11 mouse cellular contexts compared by ENCODE assay signal in genomic region chr1:87877552-87878283, GRCm38 (mm10). TPM values are rescaled to one million over a fixed set of nuclear protein-coding genes. Genes with fewer than 3 reads are reported as not detected.
DNase-seq lines count a peak whose midpoint lies in the region; ATAC-seq and TF ChIP-seq lines count a peak whose summit lies in the region.
"Had no signal": no experiment of that assay in that cellular context is flagged by ENCODE, and none has a peak within 500 bp of the region (broad histone marks: within the 10 kb centered on the region; RNA-seq: fewer than 3 reads in every experiment).

No protein-coding gene starts in this region.

- TF ChIP-seq CTCF in brain, embryonic 14.5 days (IDR thresholded peaks at IDR 0.05; ENCODE audit: borderline replicate concordance, extremely low read depth, insufficient read depth, insufficient read length), result no peak

- no peak overlapping the region for H3K9ac ChIP-seq in heart, embryonic 14.5 days (ENCODE audit: low read length)
- H3K9ac ChIP-seq in midbrain, embryonic 16.5 days (ENCODE audit: low read depth, low read length), result no peak overlapping the region
- H3K9ac ChIP-seq in midbrain, embryonic 11.5 days (ENCODE audit: low read length), result no peak overlapping the region
- H3K9ac ChIP-seq in liver, embryonic 13.5 days, result peak overlapping the region; percentile 26; the same call in 1 of the 2 replicates

- no peak for TF ChIP-seq POLR2A in brain, embryonic 14.5 days (IDR thresholded peaks at IDR 0.05; ENCODE audit: borderline replicate concordance, extremely low read depth, insufficient read depth, insufficient read length, poor library complexity, severe bottlenecking)

- H3K36me3 ChIP-seq in heart, embryonic 14.5 days (ENCODE audit: control insufficient read depth, insufficient read depth, low read length), result peaks cover 6% of the 10 kb centered on the region; the same call in 1 of the 2 replicates
- H3K36me3 ChIP-seq in midbrain, embryonic 16.5 days (ENCODE audit: control insufficient read depth, insufficient read depth, low read length), result no peaks in the 10 kb centered on the region
- no peaks in the 10 kb centered on the region for H3K36me3 ChIP-seq in midbrain, embryonic 11.5 days (ENCODE audit: control insufficient read depth, insufficient read depth, low read length)
- 0 out of 2 replicates have a peak, but pooled peaks cover 5% of the 10 kb centered on the region for H3K36me3 ChIP-seq in liver, embryonic 13.5 days

- ATAC-seq in heart, embryonic 14.5 days (ENCODE audit: insufficient number of reproducible peaks, insufficient read depth, low FRiP score, low read depth), result no peak
- peak; percentile 68 for ATAC-seq in midbrain, embryonic 16.5 days
- ATAC-seq in midbrain, embryonic 11.5 days (ENCODE audit: low FRiP score), result no peak
- ATAC-seq in liver, embryonic 13.5 days (ENCODE audit: low read depth), result peak; percentile 37; the same call in 1 of the 2 replicates

- DNase-seq in heart, postnatal 36 days, result no peak
- no peak for DNase-seq in midbrain, embryonic 11.5 days (ENCODE audit: low spot score, missing footprints)
- DNase-seq in brain, embryonic 14.5 days (ENCODE audit: low read depth), result peak; percentile 43
- DNase-seq in liver, embryonic 13.5 days, result no peak
- DNase-seq in kidney, adult 8-10 months, result no peak
- DNase-seq in urinary bladder, adult 2 months (ENCODE audit: low spot score), result no peak
- DNase-seq: cerebellum, postnatal 14 days; right cerebral cortex, postnatal 25 days had no signal

- no peak overlapping the region for H3K4me3 ChIP-seq in heart, embryonic 14.5 days (ENCODE audit: control insufficient read depth in 1 of 2, insufficient read depth in 1 of 2, low read depth in 1 of 2, low read length in 2 of 2)
- H3K4me3 ChIP-seq in midbrain, embryonic 16.5 days (ENCODE audit: low read depth, low read length), result no peak overlapping the region
- H3K4me3 ChIP-seq in midbrain, embryonic 11.5 days (ENCODE audit: low read depth, low read length), result no peak overlapping the region
- no peak overlapping the region for H3K4me3 ChIP-seq in liver, embryonic 13.5 days (replicated peaks)

- H3K4me2 ChIP-seq in heart, embryonic 14.5 days (ENCODE audit: low read length), result peak overlapping the region; percentile 6
- H3K4me2 ChIP-seq in midbrain, embryonic 16.5 days (ENCODE audit: low read length), result 0 out of 2 replicates have a peak overlapping the region, but pooled peaks have one; percentile 2
- H3K4me2 ChIP-seq in midbrain, embryonic 11.5 days, result no peak overlapping the region
- no peak overlapping the region for H3K4me2 ChIP-seq in liver, embryonic 13.5 days

- no peaks in the 10 kb centered on the region for H3K9me3 ChIP-seq in heart, embryonic 14.5 days (ENCODE audit: control insufficient read depth, low read length)
- no peaks in the 10 kb centered on the region for H3K9me3 ChIP-seq in midbrain, embryonic 16.5 days (replicated peaks; ENCODE audit: control insufficient read depth, low read length, poor library complexity, severe bottlenecking)
- no peaks in the 10 kb centered on the region for H3K9me3 ChIP-seq in midbrain, embryonic 11.5 days (ENCODE audit: control insufficient read depth, low read length)
- H3K9me3 ChIP-seq in liver, embryonic 13.5 days (replicated peaks), result no peaks in the 10 kb centered on the region

- H3K27ac ChIP-seq in heart, embryonic 14.5 days (replicated peaks in 1 of 2; ENCODE audit: control insufficient read depth in 1 of 2, insufficient read depth in 1 of 2, low read depth in 2 of 2, low read length in 2 of 2), result peak overlapping the region; percentile 54 to 96
- peak overlapping the region; percentile 5 for H3K27ac ChIP-seq in midbrain, embryonic 16.5 days (ENCODE audit: low read length)
- H3K27ac ChIP-seq in midbrain, embryonic 11.5 days (ENCODE audit: low read depth, low read length), result no peak overlapping the region
- H3K27ac ChIP-seq in liver, embryonic 13.5 days, result peak overlapping the region; percentile 69
- H3K27ac ChIP-seq: kidney, postnatal 0 days had no signal

- H3K27me3 ChIP-seq in heart, embryonic 14.5 days (ENCODE audit: control insufficient read depth, insufficient read depth, low read length), result no peaks in the 10 kb centered on the region
- no peaks in the 10 kb centered on the region for H3K27me3 ChIP-seq in midbrain, embryonic 16.5 days (ENCODE audit: control insufficient read depth, insufficient read depth, low read depth, low read length)
- no peaks in the 10 kb centered on the region for H3K27me3 ChIP-seq in midbrain, embryonic 11.5 days (ENCODE audit: control insufficient read depth, insufficient read depth, low read length)
- H3K27me3 ChIP-seq in liver, embryonic 13.5 days, result no peaks in the 10 kb centered on the region

- H3K4me1 ChIP-seq in heart, embryonic 14.5 days (ENCODE audit: control insufficient read depth in 2 of 2, insufficient read depth in 2 of 2, low read length in 2 of 2), result peaks cover 28 to 83% of the 10 kb centered on the region in 2 experiments
- peaks cover 24% of the 10 kb centered on the region for H3K4me1 ChIP-seq in midbrain, embryonic 16.5 days (ENCODE audit: control insufficient read depth, insufficient read depth, low read length)
- no peaks in the 10 kb centered on the region for H3K4me1 ChIP-seq in midbrain, embryonic 11.5 days (ENCODE audit: control insufficient read depth, insufficient read depth, low read length)
- H3K4me1 ChIP-seq in liver, embryonic 13.5 days (replicated peaks), result peaks cover 77% of the 10 kb centered on the region

- intact Hi-C loops in heart, postnatal 36 days (cut with DNase I), result no loop called here

- 28% methylated on average over 9 of the region's 9 CpGs for WGBS in heart, embryonic 14.5 days
- 57% methylated on average over 9 of the region's 9 CpGs for WGBS in midbrain, embryonic 16.5 days
- WGBS in midbrain, embryonic 11.5 days, result 77% methylated on average over 9 of the region's 9 CpGs
- 17% methylated on average over 9 of the region's 9 CpGs for WGBS in liver, embryonic 13.5 days (ENCODE audit: insufficient replicate concordance)

RNA-seq across cellular contexts. Expression of gene Dgkd, which starts 24.6 kb away (rescaled TPM):
- polyA plus RNA-seq in heart, embryonic 14.5 days (2014; fragmentation: Nextera tagmentation; extraction: Ambion mirVana), result 24.7 and 29.4 TPM in 2 replicates
- 10 to 100 TPM; 51.1 to 56.3 TPM for total RNA-seq in heart, postnatal 36 days (2021)
- 43.7 and 49.0 TPM in 2 replicates for polyA plus RNA-seq in midbrain, embryonic 16.5 days (2015; fragmentation: Nextera tagmentation; extraction: Ambion mirVana)
- polyA plus RNA-seq in midbrain, embryonic 11.5 days (2014; fragmentation: Nextera tagmentation; extraction: Ambion mirVana), result 34.1 and 35.3 TPM in 2 replicates
- polyA plus RNA-seq in brain, embryonic 14.5 days (2012; rRNA removed), result 52.9 and 54.6 TPM in 2 replicates
- polyA plus RNA-seq in liver, embryonic 13.5 days (2015; fragmentation: Nextera tagmentation; extraction: Ambion mirVana), result 10.9 and 15.1 TPM in 2 replicates
- 22.2 and 22.5 TPM in 2 replicates for polyA plus RNA-seq in urinary bladder, adult 2 months (2012; rRNA removed)

Comparison
In these comparisons a context has a peak if more than half of its experiments do, and no peak if none do; other contexts are left out.
1. ATAC-seq: peak in midbrain, embryonic 16.5 days (single experiment) and liver, embryonic 13.5 days (single experiment); none in heart, embryonic 14.5 days (single experiment) and midbrain, embryonic 11.5 days (single experiment).
2. H3K4me2 ChIP-seq: peak in heart, embryonic 14.5 days (single experiment) and midbrain, embryonic 16.5 days (single experiment); none in midbrain, embryonic 11.5 days (single experiment) and liver, embryonic 13.5 days (single experiment).